Mouse (Mus musculus): ENCODE results near the gene Cxcl1.

- no peak for TF ChIP-seq POLR2A (IDR thresholded peaks at IDR 0.05; ENCODE audit: low read depth, low read length)
- TF ChIP-seq CTCF (IDR thresholded peaks at IDR 0.05; ENCODE audit: extremely low read depth, insufficient read depth, insufficient read length, insufficient replicate concordance): no peak
Measured at GRCm38 (mm10) chr5:90859031-90859430, 32.0 kb upstream of the Cxcl1 start.

Measured in spleen, adult 2 months (tissue).